Mouse (Mus musculus): ENCODE data around the gene Camkmt.

Camkmt gene

DNA sequence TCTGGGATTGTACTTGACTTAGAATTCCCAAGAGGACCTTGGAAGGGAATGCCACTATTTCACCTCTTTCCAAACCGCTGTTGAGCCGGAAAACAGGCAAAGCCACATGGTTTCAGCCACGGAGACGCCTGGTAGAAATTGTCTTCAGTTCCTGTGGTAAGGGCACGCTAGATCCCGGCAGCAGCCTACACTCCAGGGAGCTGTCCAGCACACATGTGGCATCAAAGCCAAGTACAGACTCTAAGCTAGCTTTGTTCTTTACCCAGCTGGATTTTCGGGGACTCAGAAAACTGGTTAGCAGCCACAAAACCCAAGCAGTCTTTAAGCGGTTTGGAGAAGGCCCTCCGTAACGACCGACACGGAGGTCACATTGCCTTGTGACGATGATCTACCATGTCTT is 281.7 kb downstream of the Camkmt start:
- DNase-seq (ENCODE audit: low read depth, low spot score): peak; percentile 51

DNA sequence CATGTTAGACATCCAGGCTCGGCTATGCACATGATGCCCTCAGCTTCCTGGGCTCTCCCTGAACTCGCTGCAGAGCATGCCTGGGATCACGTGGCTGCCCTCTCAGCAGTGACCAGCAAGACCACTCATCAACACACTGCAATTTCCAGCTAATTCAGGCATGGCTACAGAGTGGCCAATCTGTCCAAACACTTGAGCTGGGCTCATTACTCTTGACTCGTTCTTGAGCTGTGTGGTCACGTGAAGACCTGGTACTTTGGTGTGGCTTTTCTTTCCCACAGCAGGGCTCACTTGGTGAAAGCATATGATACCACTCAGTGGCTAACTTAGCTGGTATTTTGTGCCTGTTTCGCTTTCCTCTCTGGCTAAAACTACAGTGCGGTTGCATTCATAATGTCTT is 282.2 kb downstream of the Camkmt start:
- no peak for DNase-seq (ENCODE audit: low read depth, low spot score)

DNA sequence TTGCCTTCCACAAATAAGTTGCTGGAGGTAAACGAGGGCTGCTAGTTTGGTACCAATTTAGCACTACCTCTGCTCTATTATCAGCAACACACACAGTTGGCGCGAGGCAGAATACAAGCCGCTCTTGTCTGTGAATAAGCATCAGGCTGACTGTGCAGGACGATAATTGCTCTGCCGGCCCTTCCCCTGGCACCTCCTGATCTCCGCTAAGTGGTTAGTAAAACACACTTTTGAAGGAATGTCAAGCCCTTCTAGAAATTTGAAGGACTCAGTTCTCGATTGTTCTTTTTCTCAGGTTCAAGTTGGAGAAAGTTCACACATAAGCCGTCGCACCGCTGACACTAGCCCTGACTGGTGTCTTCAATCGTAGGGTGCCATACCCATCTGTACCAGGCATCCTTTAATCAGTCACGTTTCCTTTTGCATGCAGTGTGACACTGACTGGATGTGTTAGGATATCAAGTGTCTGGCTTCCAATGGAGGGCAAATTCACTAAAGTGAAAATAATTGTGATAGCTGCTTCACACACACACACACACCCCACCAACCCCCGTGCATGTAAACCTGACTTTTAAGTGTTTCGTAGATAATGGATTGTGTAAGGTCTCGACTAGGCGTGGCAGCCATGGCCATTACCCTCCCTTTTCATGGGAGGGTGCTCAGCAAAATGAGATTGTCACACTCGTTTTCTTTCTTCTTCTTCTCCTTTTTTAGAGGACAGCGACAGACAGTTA is 283.9 kb downstream of the Camkmt start:
- DNase-seq (ENCODE audit: low read depth, low spot score): no peak

- no peak for DNase-seq (ENCODE audit: low read depth, low spot score)
Measured at GRCm38 (mm10) chr17:85374834-85375176, 284.5 kb downstream of the Camkmt start.

DNA sequence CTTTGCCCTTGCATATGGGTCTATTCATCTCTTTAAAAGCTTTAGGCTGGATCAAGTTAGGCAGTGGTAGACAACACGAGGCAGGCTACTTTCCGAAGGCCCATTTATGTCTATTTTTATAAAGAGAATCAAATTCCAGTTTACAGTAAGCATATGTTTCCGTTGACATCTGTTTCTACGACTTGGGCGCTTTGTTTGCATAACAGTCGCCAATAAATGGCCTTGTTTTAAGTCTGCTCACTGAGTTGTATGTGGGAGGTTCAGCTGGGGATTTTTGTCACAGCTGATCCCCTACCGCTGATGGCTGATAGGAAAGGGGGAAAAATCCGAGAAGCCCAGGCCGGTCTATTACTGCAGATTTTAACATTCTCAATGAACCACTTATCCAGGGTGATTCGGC is 285.2 kb downstream of the Camkmt start:
- DNase-seq (ENCODE audit: low read depth, low spot score): no peak

DNA sequence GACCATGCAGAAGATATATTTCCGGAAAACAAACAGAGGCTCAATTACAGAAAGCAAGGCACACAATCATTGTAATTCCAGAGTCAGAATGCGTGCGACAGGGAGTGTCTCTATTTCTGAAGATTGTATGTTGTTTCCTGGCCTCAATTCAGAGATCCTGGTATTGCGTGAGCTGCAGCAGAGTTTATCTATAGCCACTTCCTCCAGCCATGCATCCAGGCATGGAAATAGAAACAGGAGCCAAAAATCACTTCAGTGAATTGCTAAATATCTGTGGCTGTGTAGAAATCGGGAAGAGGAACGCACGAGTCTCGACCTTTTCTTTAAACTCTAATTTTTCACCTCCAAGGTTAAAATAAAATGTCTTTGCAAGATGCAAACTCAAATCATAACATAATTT is 287.1 kb downstream of the Camkmt start:
- DNase-seq (ENCODE audit: low read depth, low spot score): no peak

DNA sequence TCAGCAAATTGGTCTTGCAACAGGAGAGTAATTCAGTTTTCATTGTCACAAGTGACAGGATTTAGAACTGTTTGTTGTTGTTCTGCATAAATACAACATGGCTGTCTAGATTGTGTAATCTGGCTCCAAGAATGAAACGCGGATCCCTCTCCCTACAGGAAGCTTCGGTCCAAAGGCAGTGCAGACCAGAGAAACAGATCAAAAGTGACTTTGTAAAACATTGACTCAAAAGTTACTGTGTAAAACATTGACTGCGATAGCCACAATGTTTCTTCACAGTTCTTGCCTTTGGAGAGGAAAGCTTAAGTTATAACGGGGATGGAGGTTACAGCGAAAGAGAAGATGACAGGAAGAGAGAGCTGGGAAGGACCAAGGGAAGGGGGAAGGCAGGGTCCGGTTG is 288.7 kb downstream of the Camkmt start:
- DNase-seq (ENCODE audit: low read depth, low spot score): no peak

DNA sequence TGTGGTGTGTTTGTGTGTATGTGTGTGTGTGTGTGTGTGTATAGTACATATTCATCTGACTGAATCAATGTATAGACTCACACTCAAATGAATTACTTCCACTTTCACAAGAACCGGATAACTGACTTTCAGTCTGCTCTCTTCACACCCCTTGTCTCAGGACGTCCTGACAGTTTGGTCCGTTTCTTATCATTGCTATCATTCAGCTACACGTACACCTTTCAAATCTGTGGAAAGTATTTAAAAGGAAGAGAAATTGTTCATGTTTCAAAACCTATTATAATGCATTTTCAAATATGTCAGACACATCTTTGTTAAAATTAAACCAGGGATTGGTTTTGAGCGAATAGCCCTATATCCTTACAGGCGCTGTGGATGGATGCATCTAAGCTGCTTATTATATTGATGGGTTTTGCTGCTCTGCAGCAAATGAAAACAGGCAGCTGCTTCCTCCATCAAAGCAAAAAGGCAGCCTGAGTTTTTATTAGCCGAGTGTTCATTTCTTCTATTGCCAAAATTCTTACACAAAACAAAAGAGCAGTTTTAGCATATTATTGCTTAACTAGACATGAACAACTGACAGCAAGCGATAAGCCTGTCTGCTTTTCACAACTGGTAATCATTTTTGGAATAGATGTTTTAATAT is 291.3 kb downstream of the Camkmt start:
- no peak for DNase-seq (ENCODE audit: low read depth, low spot score)

DNA sequence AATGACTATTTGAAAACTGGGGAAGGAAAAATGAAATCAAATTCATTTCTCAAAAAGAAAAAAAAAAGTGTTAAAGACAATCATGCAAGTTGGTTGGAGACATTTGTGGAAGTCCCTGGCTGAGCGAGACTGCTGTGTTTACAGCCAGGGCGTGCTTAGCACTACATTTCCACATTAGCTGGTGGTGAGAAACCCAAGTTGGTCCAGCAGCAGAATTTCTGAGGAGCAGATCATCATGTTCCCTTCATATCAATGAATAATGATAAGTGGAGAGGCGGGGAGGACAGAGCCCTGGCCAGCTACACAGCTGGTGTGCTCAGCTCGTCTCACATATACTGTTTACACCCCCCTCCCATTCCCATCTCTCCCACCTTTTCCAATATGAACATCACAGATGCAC is 292.0 kb downstream of the Camkmt start:
- DNase-seq (ENCODE audit: low read depth, low spot score): no peak

DNA sequence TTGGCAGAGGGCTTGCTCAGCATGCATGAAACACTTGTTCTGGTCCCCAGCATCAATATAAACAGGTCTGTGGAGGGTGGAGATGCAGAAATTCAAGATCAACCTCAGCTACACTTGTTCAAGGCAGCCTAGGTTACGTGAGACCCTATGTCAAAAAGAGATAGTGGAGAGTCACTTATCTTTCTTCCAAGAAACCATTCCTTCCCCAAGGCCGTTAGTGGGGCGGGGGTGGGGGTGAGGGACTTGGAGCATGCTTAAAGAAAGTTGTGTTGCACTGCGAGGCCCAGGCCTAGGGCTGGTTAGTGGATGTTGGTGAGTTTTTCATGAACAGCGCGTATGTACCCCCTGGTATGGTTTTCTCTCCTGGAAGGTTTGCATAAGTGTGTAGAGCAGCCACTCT is 292.6 kb downstream of the Camkmt start:
- DNase-seq (ENCODE audit: low read depth, low spot score): no peak

GRCm38 (mm10) chr17:85393091-85393890 is 302.9 kb downstream of the Camkmt start:
- DNase-seq (ENCODE audit: low read depth, low spot score): no peak

DNA sequence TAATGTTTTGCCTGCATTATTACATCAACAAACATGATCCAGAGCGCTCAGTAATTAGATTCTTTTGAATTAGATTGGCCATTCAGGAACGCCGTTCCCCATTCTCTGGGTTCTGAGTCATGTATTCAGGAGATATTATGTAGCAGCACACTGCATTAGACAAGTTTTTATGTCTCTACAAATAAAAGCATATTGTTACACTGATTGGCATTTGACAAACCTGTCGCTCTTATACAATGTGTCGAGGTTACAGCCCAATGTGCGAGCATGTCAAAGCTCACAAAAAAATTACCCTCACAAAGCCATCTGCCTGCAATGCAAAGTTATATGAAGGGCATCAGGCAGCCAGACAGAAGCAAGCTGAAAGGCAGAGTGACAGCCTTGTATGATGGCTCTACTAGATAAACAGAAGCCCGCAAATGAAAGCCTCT is 303.6 kb downstream of the Camkmt start:
- no peak for DNase-seq (ENCODE audit: low read depth, low spot score)

- no peak for DNase-seq (ENCODE audit: low read depth, low spot score)
Measured at GRCm38 (mm10) chr17:85395502-85395901, 305.1 kb downstream of the Camkmt start.

GRCm38 (mm10) chr17:85400751-85401150 is 310.4 kb downstream of the Camkmt start:
- DNase-seq (ENCODE audit: low read depth, low spot score): peak; percentile 29

DNA sequence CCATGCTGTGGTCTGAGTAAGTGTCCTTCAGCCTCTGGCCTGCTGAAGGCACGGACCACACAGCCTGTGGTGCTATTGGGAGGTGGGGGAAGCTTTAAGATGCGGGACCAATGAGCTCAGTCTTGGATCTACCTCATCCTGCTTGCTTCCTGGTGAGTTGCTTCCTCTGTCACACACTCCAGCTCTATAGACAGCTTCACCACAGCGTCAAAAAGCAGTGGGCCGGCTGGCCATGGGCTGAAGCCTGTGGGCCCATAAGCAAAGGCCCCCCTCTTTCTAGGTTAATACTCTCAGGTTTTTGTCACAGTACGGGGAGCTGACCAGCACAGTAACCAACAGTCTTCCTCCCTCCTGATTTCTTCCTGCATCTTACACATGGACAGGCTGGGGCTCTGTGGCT is 314.8 kb downstream of the Camkmt start:
- no peak for DNase-seq (ENCODE audit: low read depth, low spot score)

GRCm38 (mm10) chr17:85406195-85406594 is 315.8 kb downstream of the Camkmt start:
- DNase-seq (ENCODE audit: low read depth, low spot score): no peak

DNA sequence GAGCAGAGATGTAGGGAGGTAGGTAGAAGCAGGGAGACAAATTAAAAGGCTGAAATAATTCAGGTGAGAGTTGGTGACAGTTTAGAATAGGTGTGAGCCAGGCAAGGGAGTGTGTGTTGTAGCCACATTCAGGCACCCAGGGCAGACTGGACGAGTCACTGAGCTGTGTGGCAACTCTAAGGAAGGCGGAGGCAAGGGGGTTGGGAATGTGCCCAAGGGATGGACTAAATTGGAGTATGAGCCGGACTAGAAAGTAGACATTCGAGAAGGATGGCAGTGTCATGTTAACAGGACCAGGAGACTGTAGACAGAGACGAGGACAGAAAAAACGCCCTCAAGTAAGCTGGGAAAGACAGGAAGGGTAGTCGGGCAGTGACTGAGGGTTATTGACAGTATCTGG is 338.5 kb downstream of the Camkmt start:
- no peak for DNase-seq (ENCODE audit: low read depth, low spot score)

DNA sequence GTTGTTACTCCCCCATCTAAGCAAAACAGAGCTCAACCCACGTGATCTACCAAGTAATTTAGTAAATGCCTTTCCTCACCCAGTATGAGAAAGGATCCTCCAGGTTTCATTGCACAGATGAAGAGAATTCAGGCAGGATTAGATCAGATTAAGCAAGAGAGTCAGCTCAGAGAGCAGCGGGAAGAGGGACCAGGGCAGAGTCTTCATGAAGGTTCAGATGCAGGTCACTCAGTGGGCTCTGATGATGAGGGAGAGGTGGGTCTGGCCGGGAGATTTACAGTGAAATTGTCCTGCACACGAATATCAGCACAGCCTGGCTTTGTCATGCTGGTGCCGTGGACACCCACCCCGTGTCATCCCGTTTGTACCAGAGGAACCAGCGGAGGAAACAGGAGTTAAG is 342.6 kb downstream of the Camkmt start:
- no peak for DNase-seq (ENCODE audit: low read depth, low spot score)

DNA sequence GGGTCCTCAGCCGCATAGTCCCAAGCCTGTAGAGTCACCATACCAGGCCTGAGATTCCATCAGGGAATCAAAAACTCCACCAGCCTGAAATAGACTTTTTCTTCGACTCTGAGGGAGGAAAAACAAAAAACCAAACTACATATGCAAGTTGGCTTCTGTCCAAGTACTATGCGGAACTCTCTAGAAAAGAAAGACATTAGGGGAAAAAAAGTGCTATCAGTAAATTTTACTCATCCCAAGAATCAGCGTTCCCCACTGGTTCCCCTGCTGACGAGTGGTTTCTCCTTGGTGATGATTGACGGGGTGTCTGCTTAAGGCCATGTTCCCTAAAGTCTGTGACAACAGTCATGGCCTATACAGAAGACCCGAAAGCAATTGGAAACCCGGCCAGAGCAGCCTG is 352.7 kb downstream of the Camkmt start:
- no peak for DNase-seq (ENCODE audit: low read depth, low spot score)

DNA sequence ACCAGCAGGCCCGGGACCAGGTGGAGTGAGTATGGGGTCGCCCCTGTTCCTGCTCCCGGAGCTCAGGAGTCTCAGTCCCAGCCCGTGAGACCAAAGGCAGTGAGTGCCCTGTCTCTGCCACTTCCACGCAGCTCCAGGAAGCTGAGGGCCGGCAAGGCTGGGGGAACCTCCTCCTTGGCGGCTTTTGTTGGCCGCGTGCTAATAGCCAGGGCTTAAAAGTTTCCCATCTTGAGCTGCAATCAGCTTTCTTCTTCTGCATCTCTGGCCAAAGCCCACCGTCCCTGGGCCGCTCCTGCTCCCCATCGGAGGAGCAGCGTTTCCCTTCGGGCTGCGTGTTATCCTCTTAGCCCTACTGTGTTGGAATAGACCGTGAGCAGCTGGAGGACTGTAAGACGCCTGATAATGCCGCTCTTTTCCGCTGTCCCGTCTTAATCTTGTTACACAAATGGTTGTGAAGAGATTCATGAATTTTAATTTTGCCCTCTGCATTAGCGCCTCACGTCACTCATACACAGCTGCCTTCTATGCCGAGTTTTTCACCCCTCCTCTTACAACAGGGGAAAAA is 364.1 kb downstream of the Camkmt start:
- DNase-seq (ENCODE audit: low read depth, low spot score): no peak

DNA sequence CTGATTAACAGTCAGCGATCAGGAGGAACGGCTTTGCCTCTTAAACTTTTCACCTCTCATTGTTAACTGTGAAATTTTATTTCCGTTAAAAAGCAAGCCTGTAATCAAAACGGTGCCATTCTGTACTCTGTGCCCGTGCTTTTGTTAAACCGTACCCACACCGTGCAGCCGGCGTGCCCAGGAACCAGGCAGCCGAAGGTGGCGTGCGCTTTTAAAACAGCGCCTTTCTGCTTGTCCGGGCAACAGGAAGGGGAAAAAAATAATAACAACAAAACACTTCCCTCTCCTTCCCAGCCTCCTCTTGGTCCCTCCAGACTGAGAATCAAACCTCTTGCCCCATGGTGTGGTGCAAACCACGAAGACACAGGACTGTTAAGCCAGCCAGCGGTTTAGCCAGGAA is 364.7 kb downstream of the Camkmt start:
- DNase-seq (ENCODE audit: low read depth, low spot score): no peak

DNA sequence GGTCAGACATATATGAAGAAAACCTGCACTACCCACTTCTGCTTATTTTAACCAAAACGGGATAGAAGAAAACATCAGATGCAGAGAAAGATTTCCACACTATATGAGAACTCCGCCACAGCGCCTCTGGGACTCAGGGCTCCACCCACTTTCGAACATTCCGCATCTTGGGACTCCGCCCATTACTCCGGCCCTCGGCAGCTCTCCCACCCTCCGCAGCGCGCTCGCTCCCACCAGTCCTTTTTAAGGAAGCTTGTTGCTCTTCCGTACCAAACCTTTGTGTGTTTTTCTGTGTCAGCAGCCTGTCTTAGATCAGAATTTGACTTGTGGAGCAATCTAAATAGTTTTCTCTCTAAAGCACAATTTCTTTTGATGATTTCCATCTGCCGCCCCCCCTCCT is 367.7 kb downstream of the Camkmt start:
- peak; percentile 69 for DNase-seq (ENCODE audit: low read depth, low spot score)

Data from R1 (cell line).